Mouse (Mus musculus) CD4-positive, CD25-positive, alpha-beta regulatory T cell (primary cell): ENCODE results near the gene Dtd1. TPM values are rescaled to one million over a fixed set of nuclear protein-coding genes. Genes with fewer than 3 reads are reported as not detected.

ENCODE experiments used
- polyA plus RNA-seq: library from polyadenylated mRNA; unstranded; fragments of 100-300 nt; shearing (Covaris generic); gene quantifications from one replicate; pipeline ENCODE4 v1.2.1, GENCODE M21; 2017

Dtd1 gene
- polyA plus RNA-seq: 63.6 TPM

DNA sequence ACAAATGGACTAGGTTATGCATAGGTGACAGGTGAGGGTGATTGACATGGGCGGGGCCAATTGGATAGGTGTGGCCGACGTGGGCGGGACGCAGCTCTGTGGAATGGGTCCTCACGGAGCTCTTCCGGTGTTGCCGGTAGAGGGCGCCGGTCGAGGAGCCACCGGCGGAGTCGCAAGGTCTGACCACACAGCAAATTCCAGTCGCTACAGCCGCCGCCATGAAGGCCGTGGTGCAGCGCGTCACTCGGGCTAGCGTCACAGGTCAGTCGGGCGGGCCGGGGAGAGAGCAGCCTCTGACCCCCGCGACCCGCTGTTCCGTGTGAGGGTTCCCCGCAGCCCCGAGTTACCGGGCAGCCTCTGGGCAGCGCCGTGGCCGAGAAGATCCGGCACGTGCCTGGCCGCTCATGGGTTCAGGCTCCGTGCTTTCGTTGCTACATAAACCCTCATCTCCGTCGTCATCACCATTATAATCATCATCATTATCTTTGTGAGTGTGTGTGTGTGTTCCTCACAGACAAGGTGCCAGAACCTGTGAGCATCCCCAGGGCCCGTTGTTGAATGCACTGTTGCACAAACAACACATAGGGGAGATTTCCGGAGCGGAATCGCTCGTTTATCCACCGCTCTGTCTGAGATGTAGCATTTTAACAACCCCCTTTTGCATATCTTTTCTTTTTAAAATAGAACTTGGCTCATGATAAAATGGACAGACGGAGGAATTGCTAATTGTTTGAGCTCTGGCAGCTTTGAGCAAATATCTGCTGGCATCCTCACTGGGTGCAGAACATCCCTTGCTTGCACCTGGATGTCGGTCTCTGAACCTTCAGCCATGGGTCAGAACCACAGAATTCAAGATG is at the start of gene Dtd1:
Gene Dtd1 (plus strand): TSS at position 67 of the 857 bp plus-strand sequence.

DNA sequence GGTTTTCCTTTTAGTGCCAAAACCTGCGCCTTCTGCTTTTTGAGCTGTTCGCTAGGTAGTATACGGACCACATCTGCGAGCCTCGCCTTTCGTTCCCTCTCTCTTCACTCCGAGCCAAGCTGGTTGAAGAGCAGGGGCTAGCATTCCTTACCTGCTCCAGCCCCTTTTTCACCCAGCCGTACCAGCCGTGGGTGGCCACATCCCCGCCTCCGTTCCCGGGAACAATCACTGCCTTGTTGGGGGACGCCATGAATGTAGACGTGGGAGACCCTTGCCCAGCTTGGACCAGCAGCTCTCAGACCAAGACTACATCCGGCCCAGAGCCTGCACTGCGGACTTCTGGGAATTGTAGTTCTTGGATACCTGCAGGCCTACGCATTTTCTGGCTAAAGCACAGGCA is 49.2 kb upstream of the Dtd1 start, which contains the start of gene Rbbp9:
Gene Rbbp9 (minus strand): TSS at position 341 of the 400 bp plus-strand sequence.

GRCm38 (mm10) chr2:144555820-144556552 is 43.7 kb upstream of the Dtd1 start, which contains the start of gene Sec23b:
Gene Sec23b, plus strand, starts transcription at chr2:144556229.

GRCm38 (mm10) chr2:144593951-144594651 is 5.6 kb upstream of the Dtd1 start, which contains the start of gene Smim26:
Gene Smim26, plus strand, starts transcription at chr2:144594054.

Other genes with a start within 250 kb of the Dtd1 start
- gene Kat14, start 230.9 kb upstream of the Dtd1 start, polyA plus RNA-seq: 34.8 TPM
- 2.9 TPM for gene Pet117, start 230.9 kb upstream of the Dtd1 start, polyA plus RNA-seq
- 0.31 TPM for gene Dzank1, start 72.5 kb upstream of the Dtd1 start, polyA plus RNA-seq
- gene Polr3f, start 72.2 kb upstream of the Dtd1 start, polyA plus RNA-seq: 29.0 TPM
- 9.9 TPM for gene Rbbp9, start 49.0 kb upstream of the Dtd1 start, polyA plus RNA-seq
- 78.2 TPM for gene Sec23b, start 43.7 kb upstream of the Dtd1 start, polyA plus RNA-seq
- gene Smim26, start 5.8 kb upstream of the Dtd1 start, polyA plus RNA-seq: 25.6 TPM
- gene Scp2d1, start 223.8 kb downstream of the Dtd1 start, polyA plus RNA-seq: not detected